Mouse (Mus musculus) ES-CJ7 (cell line): ENCODE measurements at regions not wholly inside any gene's neighbourhood (a gene's known extent, or its start where the extent isn't known, plus 50 kb on each side); places are given as distances from the start of the nearest gene placed in this dataset.

Experiments used
- DNase-seq: peaks from one replicate; pipeline ENCODE4 v3.0.0; 2011; ENCODE audit warnings: low read depth, low spot score

DNA sequence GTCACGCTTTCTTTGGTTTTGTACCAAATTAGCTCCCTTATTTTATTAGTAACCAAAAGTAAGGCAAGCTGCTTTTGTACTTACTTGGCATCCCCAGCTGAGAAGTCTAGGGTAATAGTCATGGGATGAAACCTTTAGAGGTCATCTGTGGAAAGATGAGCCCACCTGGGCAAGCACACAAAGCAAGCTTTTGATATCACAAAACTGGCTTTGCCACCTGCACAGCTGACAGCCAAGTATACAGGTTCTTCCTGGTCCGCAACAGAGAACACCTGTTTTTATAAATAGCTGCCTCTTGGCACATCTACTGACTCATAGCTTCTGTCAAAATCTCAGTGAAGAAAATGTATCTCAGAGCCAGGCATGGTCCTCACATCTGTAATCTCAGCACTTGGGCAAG is 197.2 kb downstream of the Arl4a start:
- DNase-seq: no peak

DNA sequence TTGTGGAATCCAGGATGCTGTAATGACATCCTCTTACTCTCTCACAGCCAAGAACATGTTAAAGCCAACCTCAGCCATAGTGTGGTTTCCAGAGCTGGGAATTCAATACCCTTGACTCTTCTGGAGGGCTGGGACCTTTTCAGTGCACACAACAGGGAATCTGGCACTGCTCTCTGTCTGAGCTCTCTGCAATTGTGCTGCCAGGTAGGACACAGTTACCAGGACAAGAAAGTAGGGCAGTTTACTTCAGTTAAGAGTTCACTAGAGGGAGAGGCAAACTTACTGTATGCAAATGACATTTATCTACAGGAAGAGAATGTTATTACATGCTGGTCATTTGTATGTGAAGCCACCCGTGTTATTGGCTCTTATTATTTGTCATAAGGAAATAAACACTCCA is 197.6 kb downstream of the Arl4a start:
- no peak for DNase-seq

- DNase-seq: no peak
Measured at GRCm38 (mm10) chr12:39831079-39831478, 206.7 kb downstream of the Arl4a start.

GRCm38 (mm10) chr12:39830530-39830929 is 207.3 kb downstream of the Arl4a start:
- no peak for DNase-seq

- DNase-seq: no peak
Measured at GRCm38 (mm10) chr12:39822671-39823070, 215.2 kb downstream of the Arl4a start.

DNA sequence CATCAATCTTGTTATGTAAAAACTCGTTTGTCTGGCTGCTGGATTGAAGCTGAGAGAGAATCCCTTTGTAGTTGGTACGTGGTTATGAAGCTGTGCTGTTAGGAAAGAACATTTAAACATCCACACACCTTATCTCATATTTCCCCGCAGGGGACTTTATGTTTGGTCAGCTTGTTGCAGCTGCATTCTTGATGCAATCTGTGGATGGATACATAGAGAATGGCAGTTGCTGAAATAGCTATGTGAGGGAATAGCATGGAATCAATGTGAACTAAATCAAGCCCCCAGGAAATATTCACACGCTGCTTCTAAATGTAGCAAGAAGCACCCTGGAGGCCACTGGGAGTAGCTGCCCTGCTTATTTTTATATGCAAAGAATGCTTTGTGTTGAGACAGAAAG is 236.3 kb downstream of the Arl4a start:
- DNase-seq: no peak

DNA sequence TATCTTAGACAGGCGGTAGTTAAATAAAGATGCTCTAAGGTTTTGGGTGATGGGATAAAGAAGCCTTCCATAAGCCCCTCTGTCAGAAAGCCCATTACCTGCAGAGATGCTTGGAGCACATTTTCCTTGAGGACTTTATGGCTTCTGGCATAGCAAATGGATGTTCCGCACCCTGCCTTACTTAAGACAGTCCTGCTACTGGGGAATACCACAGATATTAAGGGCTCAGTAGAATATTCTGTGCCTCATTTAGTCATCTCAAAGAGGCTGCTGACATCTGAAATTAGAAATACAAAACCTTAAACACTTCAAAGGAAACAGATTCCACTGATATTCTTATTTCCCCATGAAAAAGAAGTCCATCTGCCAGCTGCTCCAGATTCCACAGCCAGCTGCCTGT is 240.0 kb downstream of the Arl4a start:
- DNase-seq: no peak

GRCm38 (mm10) chr12:39796939-39797338 is 240.9 kb downstream of the Arl4a start:
- DNase-seq: no peak

- DNase-seq: no peak
Measured at GRCm38 (mm10) chr12:39785026-39785425, 252.8 kb downstream of the Arl4a start.

DNA sequence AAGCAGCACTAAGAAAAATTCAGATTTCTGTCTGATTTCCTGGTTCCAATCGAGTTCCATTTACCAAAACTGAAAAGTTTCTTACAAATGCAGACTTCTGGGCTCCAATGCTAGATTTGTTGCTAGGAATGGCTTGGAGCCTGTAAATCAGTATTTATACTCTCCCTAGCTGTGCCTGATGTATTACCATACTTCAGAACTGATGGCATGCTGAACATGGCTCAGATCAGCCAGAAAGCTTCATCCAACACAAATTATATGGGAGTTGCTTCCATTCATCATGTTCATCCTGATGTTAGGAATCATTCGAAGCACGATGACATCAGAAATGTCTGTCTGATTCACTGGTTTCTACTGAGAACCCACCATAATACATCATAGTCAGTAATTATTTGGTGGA is 253.3 kb downstream of the Arl4a start:
- DNase-seq: no peak

GRCm38 (mm10) chr12:39776173-39776572 is 261.7 kb downstream of the Arl4a start:
- no peak for DNase-seq

GRCm38 (mm10) chr12:39766988-39767387 is 270.8 kb downstream of the Arl4a start:
- no peak for DNase-seq

DNA sequence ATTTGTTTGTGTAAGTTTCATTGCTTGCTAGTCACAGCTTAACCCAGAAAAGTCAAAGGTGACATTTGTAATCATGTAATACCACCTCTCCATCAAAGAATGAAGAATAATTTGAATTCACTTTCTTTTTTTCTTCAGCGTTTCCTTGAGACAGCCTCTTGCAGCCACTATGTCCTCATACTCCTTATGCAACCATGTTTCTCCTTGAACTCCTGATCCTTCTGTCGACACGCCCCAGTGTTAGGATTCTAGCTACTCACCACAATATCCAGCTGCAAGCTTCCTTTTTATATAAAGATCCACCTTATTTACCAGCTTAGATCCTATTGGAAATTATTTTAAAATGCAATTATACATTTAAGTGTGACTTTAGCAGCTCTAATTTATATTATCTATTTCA is 274.3 kb downstream of the Arl4a start:
- DNase-seq: no peak

DNA sequence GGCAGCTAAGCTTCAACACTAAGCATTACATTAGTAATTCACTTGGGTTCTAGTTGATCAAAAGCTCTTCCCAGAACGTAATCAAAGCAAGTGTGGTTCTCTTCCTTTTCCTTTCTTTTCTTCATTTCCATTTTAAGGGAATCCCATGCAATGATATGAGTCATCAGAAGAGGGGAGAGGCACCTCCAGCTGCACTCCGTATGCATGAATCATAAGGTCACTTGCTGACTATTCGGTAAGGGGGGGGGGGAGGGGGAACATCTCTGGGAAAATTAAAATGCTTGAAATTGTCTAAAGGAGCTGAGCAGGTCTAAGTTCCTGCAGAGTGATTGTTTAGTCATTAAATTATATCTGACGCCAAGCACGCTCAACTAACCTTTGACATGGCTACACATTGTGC is 275.9 kb downstream of the Arl4a start:
- no peak for DNase-seq

- no peak for DNase-seq
Measured at GRCm38 (mm10) chr12:39761326-39761725, 276.5 kb downstream of the Arl4a start.

GRCm38 (mm10) chr12:39757975-39758374 is 279.9 kb downstream of the Arl4a start:
- DNase-seq: no peak

DNA sequence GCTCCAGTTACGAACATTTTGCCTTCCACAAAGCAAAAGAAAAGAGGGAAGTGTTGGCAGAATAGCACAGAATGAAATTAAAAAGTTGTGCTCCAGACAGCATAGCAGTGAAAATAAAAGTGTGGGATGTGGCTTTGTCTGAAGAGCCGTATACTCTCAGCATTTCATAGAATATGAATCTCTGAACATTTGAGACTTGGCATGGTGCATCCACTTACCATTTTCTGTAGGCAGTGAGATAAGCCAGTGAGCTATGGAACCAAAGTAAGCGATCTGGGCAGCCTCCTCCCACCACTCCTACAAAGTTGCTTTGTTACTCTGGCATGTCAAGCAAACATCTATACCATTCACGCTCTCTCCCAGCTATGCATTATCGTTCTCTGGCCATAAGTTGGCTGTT is 286.0 kb downstream of the Arl4a start:
- DNase-seq: no peak

- peak; percentile 47 for DNase-seq
Measured at GRCm38 (mm10) chr12:39742156-39743063, 295.4 kb downstream of the Arl4a start.

GRCm38 (mm10) chr12:39741051-39741847 is 296.6 kb downstream of the Arl4a start:
- peak; percentile 89 for DNase-seq

DNA sequence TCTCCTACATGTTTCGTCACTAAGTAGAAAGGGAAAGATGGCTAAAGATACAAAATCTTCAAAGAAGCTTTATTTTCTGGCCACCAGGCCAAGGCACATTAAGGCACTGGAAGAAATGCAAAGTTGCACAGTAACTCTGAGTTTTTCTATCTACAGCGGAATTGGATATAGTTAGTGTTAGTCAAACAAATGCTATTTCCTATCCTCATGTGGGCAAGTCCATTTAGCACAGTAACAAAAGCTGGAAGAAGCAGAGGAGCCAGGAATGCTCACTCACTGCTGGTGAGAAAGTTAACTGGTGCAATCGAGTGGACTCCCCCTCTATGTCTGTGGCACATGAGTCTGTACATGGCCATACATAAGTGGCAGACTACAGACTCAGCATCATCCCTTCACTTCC is 300.9 kb downstream of the Arl4a start:
- DNase-seq: no peak

- no peak for DNase-seq
Measured at GRCm38 (mm10) chr12:39736097-39736920, 301.5 kb downstream of the Arl4a start.

DNA sequence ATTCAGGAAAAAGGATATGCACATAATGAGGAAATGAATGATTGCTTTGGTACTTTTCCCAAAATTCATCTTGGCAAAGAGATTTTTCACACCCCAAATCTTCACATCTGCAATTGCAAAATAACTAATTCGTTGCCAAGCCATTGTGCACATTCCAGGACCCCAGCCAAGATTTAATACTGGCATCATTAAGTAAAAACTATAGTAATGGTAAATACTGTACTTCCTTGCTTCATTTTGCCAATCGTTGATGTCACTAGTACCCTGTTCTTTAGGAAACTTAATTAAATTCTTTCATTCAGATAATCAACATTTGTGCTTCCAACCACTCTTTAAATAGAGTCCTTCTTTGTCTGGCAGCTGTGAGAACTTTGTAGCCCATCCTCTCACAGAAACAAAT is 303.6 kb downstream of the Arl4a start:
- no peak for DNase-seq
